Mouse (Mus musculus): Measurements from ENCODE around the gene Mfn1. TPM values are rescaled to one million over a fixed set of nuclear protein-coding genes. Genes with fewer than 3 reads are reported as not detected.

Mfn1 gene
- polyA plus RNA-seq, 1 experiment, result 57.0 TPM

DNA sequence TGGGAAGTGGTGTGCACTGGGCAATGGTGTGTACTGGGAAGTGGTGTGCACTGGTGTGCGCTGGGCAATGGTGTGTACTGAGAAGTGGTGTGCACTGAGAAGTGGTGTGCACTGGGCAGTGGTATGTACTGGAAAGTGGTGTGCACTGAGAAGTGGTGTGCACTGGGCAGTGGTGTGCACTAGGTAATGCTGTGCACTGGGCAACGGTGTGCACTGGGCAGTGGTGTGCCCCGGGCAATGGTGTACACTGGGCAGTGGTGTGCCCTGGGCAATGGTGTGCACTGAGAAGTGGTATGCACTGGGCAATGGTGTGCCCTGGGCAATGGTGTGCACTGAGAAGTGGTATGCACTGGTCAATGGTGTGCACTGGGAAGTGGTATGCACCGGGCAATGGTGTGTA lies 80.0 kb downstream of the Mfn1 start:
- TF ChIP-seq EP300 (IDR thresholded peaks at IDR 0.05; ENCODE audit: insufficient read depth, low read depth, low read length), result no peak
- no peak for TF ChIP-seq CTCF (IDR thresholded peaks at IDR 0.05; ENCODE audit: low read depth, low read length)
- TF ChIP-seq POLR2A (IDR thresholded peaks at IDR 0.05; ENCODE audit: insufficient read depth, low read length), result no peak
- no peaks in the 10 kb centered on the region for H3K27me3 ChIP-seq (ENCODE audit: control insufficient read depth, insufficient read depth, low read length, poor library complexity, severe bottlenecking)
- H3K4me1 ChIP-seq (ENCODE audit: control insufficient read depth, insufficient read depth, low read length), result no peaks in the 10 kb centered on the region
- no peaks in the 10 kb centered on the region for H3K36me3 ChIP-seq (ENCODE audit: control insufficient read depth, insufficient read depth, low read length, poor library complexity, severe bottlenecking)
- H3K9ac ChIP-seq (ENCODE audit: low read depth, poor library complexity, severe bottlenecking), result no peak overlapping the region
- H3K9me3 ChIP-seq (replicated peaks; ENCODE audit: control insufficient read depth, insufficient read depth, low read length, poor library complexity, severe bottlenecking), result no peaks in the 10 kb centered on the region
- H3K27ac ChIP-seq (ENCODE audit: insufficient read depth, low read length), result no peak overlapping the region
- H3K4me3 ChIP-seq (ENCODE audit: low read depth, low read length), result no peak overlapping the region

DNA sequence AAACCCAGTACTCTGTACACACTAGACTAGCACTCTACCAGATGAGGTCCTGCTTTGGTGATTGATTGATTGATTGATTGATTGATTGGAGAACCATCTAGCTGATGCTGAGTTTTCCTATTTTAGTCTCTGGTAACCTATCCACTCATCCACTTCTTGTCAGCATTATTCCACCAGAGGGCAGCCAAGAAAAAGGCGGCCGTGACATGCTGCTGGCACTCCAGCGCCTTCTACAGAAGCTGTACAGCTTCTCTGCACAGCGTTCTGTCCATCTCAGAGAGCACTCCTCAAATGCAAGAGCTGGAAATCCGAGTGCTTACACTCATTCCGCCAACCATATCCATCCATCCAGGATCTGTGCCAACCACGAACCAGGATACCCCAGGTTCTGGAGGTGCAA lies 81.3 kb downstream of the Mfn1 start:
- H3K27ac ChIP-seq (ENCODE audit: insufficient read depth, low read length), result no peak overlapping the region
- no peak overlapping the region for H3K4me3 ChIP-seq (ENCODE audit: low read depth, low read length)
- H3K36me3 ChIP-seq (ENCODE audit: control insufficient read depth, insufficient read depth, low read length, poor library complexity, severe bottlenecking), result no peaks in the 10 kb centered on the region
- TF ChIP-seq CTCF (IDR thresholded peaks at IDR 0.05; ENCODE audit: low read depth, low read length) (peak; percentile 47), EP300 (IDR thresholded peaks at IDR 0.05; ENCODE audit: insufficient read depth, low read depth, low read length) (no peak), POLR2A (IDR thresholded peaks at IDR 0.05; ENCODE audit: insufficient read depth, low read length) (no peak)
- H3K27me3 ChIP-seq (ENCODE audit: control insufficient read depth, insufficient read depth, low read length, poor library complexity, severe bottlenecking), result no peaks in the 10 kb centered on the region
- no peak overlapping the region for H3K9ac ChIP-seq (ENCODE audit: low read depth, poor library complexity, severe bottlenecking)
- H3K9me3 ChIP-seq (replicated peaks; ENCODE audit: control insufficient read depth, insufficient read depth, low read length, poor library complexity, severe bottlenecking), result no peaks in the 10 kb centered on the region
- H3K4me1 ChIP-seq (ENCODE audit: control insufficient read depth, insufficient read depth, low read length), result no peaks in the 10 kb centered on the region

DNA sequence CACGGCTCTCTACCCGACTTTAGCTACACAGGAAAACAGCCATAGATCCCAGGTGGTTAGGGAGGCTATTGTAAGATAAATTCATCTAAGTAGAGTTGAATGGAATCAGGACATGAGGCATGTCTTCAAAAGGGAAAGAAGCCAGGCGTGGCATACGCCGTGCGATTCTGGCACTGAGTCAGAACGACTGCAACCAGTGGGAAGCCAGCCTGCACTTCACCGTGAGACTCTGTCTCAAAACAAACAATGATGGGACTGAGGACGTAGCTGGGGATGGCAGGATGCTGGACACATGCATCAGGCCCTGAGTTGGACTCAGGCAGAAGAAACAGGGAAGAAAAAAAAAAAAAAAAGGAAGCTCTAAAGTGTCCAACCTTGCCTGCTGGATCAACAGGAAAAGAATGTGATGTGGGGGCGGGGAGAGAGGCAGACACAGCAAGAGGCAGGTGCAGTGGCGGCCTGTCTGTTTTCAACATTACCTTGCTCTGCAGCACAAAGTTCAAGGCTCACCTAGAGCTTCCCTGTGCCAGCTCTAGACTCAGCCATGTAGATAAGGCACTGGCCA lies 82.4 kb downstream of the Mfn1 start:
- no peak for TF ChIP-seq EP300 (IDR thresholded peaks at IDR 0.05; ENCODE audit: insufficient read depth, low read depth, low read length)
- no peak for TF ChIP-seq CTCF (IDR thresholded peaks at IDR 0.05; ENCODE audit: low read depth, low read length)
- no peak for TF ChIP-seq POLR2A (IDR thresholded peaks at IDR 0.05; ENCODE audit: insufficient read depth, low read length)
- Histone ChIP-seq H3K4me3 (ENCODE audit: low read depth, low read length) (no peak overlapping the region), H3K27ac (ENCODE audit: insufficient read depth, low read length) (no peak overlapping the region), H3K4me1 (ENCODE audit: control insufficient read depth, insufficient read depth, low read length) (no peaks in the 10 kb centered on the region), H3K9ac (ENCODE audit: low read depth, poor library complexity, severe bottlenecking) (no peak overlapping the region), H3K36me3 (ENCODE audit: control insufficient read depth, insufficient read depth, low read length, poor library complexity, severe bottlenecking) (no peaks in the 10 kb centered on the region), H3K9me3 (replicated peaks; ENCODE audit: control insufficient read depth, insufficient read depth, low read length, poor library complexity, severe bottlenecking) (no peaks in the 10 kb centered on the region), H3K27me3 (ENCODE audit: control insufficient read depth, insufficient read depth, low read length, poor library complexity, severe bottlenecking) (no peaks in the 10 kb centered on the region; the same call in 1 of the 2 replicates)

DNA sequence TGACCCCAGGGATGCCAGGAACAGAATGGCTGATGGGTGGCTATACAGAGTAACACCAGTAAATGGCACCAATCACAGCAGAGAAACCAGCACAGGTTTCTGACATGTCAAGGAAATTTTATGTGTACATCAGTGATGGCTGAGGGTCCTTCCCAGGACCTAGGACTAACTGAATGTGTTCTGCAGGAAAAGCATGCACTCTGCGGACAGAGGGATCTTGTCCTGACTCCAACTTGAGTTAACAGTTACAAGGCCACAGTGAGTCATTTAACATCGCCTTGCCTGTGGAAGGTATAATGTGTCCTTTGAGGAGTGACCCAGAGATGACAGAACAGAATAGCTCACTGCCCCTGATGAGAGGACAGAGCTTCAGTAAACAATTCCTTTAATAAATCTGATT lies 85.5 kb downstream of the Mfn1 start:
- TF ChIP-seq EP300 (IDR thresholded peaks at IDR 0.05; ENCODE audit: insufficient read depth, low read depth, low read length) (no peak), POLR2A (IDR thresholded peaks at IDR 0.05; ENCODE audit: insufficient read depth, low read length) (no peak), CTCF (IDR thresholded peaks at IDR 0.05; ENCODE audit: low read depth, low read length) (no peak)

GRCm38 (mm10) chr3:32615376-32615775 lies 86.1 kb downstream of the Mfn1 start:
- Histone ChIP-seq H3K9ac (ENCODE audit: low read depth, poor library complexity, severe bottlenecking) (no peak overlapping the region), H3K27ac (ENCODE audit: insufficient read depth, low read length) (no peak overlapping the region), H3K36me3 (ENCODE audit: control insufficient read depth, insufficient read depth, low read length, poor library complexity, severe bottlenecking) (no peaks in the 10 kb centered on the region), H3K27me3 (ENCODE audit: control insufficient read depth, insufficient read depth, low read length, poor library complexity, severe bottlenecking) (no peaks in the 10 kb centered on the region; the same call in 1 of the 2 replicates), H3K9me3 (replicated peaks; ENCODE audit: control insufficient read depth, insufficient read depth, low read length, poor library complexity, severe bottlenecking) (no peaks in the 10 kb centered on the region), H3K4me1 (ENCODE audit: control insufficient read depth, insufficient read depth, low read length) (no peaks in the 10 kb centered on the region), H3K4me3 (ENCODE audit: low read depth, low read length) (no peak overlapping the region)
- no peak for TF ChIP-seq POLR2A (IDR thresholded peaks at IDR 0.05; ENCODE audit: insufficient read depth, low read length)

More for the DNA sequence above, 85.5 kb downstream of the Mfn1 start:
- H3K9me3 ChIP-seq (replicated peaks; ENCODE audit: control insufficient read depth, insufficient read depth, low read length, poor library complexity, severe bottlenecking), result no peaks in the 10 kb centered on the region
- H3K27ac ChIP-seq (ENCODE audit: insufficient read depth, low read length), result no peak overlapping the region
- H3K27me3 ChIP-seq (ENCODE audit: control insufficient read depth, insufficient read depth, low read length, poor library complexity, severe bottlenecking), result no peaks in the 10 kb centered on the region; the same call in 1 of the 2 replicates
- H3K9ac ChIP-seq (ENCODE audit: low read depth, poor library complexity, severe bottlenecking), result no peak overlapping the region
- no peaks in the 10 kb centered on the region for H3K36me3 ChIP-seq (ENCODE audit: control insufficient read depth, insufficient read depth, low read length, poor library complexity, severe bottlenecking)
- no peaks in the 10 kb centered on the region for H3K4me1 ChIP-seq (ENCODE audit: control insufficient read depth, insufficient read depth, low read length)
- H3K4me3 ChIP-seq (ENCODE audit: low read depth, low read length), result no peak overlapping the region

DNA sequence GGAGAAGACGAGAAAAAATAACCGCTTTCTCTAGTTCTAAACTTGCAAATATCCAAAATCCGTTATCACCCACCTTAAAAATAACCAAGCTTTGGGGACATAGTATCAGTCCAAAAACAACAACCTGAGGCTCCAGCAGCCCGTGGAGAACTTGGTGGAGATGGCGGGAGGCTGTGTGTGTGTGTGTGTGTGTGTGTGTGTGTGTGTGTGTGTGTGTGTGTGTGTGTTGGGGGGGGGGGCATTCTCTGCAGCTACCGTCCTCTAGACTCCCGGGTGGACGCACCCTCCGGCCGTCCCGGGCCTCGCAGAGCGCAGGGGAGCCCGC lies 86.7 kb downstream of the Mfn1 start:
- no peaks in the 10 kb centered on the region; the same call in 1 of the 2 replicates for H3K27me3 ChIP-seq (ENCODE audit: control insufficient read depth, insufficient read depth, low read length, poor library complexity, severe bottlenecking)
- peak overlapping the region; percentile 53 for H3K4me3 ChIP-seq (ENCODE audit: low read depth, low read length)
- peak overlapping the region; percentile 55 for H3K9ac ChIP-seq (ENCODE audit: low read depth, poor library complexity, severe bottlenecking)
- H3K27ac ChIP-seq (ENCODE audit: insufficient read depth, low read length), result no peak overlapping the region
- H3K4me1 ChIP-seq (ENCODE audit: control insufficient read depth, insufficient read depth, low read length), result no peaks in the 10 kb centered on the region
- no peaks in the 10 kb centered on the region for H3K9me3 ChIP-seq (replicated peaks; ENCODE audit: control insufficient read depth, insufficient read depth, low read length, poor library complexity, severe bottlenecking)
- no peaks in the 10 kb centered on the region for H3K36me3 ChIP-seq (ENCODE audit: control insufficient read depth, insufficient read depth, low read length, poor library complexity, severe bottlenecking)
- no peak for TF ChIP-seq CTCF (IDR thresholded peaks at IDR 0.05; ENCODE audit: low read depth, low read length)
- TF ChIP-seq POLR2A (IDR thresholded peaks at IDR 0.05; ENCODE audit: insufficient read depth, low read length), result no peak
- TF ChIP-seq EP300 (IDR thresholded peaks at IDR 0.05; ENCODE audit: insufficient read depth, low read depth, low read length), result no peak

Data from ES-Bruce4 (cell line).